Mouse (Mus musculus) hindbrain, embryonic 11.5 days (tissue): ENCODE measurements around the gene Il11. TPM values are rescaled to one million over a fixed set of nuclear protein-coding genes. Genes with fewer than 3 reads are reported as not detected.
A peak's percentile ranks its signal among the peaks of the same experiment; 100 is the strongest.

ENCODE experiments used
- ATAC-seq: fragments of 200-750 bp; cut with Nextera tagmentation; 2 replicates; pipeline ENCODE4 v1.8.0; 2017; ENCODE audit warnings: mild to moderate bottlenecking, moderate TSS enrichment, moderate library complexity; ENCODE audit not compliant: low FRiP score
- DNase-seq: peaks from one replicate; pipeline ENCODE4 v3.0.0-alpha.2; 2015; ENCODE audit warnings: low spot score
- H3K27ac ChIP-seq: fragments of 300-500 bp; sonication (generic); 2 replicates; pipeline ENCODE4 v1.5.1; 2014; ENCODE audit warnings: mild to moderate bottlenecking, low read depth, low read length
- H3K27me3 ChIP-seq: fragments of 300-500 bp; sonication (generic); 2 replicates; pipeline ENCODE4 v1.6.1; 2014; ENCODE audit warnings: mild to moderate bottlenecking, low read length, moderate library complexity, mixed read lengths; ENCODE audit not compliant: control insufficient read depth, insufficient read depth
- H3K36me3 ChIP-seq: fragments of 300-500 bp; sonication (generic); 2 replicates; pipeline ENCODE4 v1.6.1; 2014; ENCODE audit warnings: mild to moderate bottlenecking, low read length, moderate library complexity, mixed read lengths; ENCODE audit not compliant: control insufficient read depth, insufficient read depth
- H3K4me1 ChIP-seq: fragments of 300-500 bp; sonication (generic); replicated peaks from 2 replicates; pipeline ENCODE4 v1.6.1; 2014; ENCODE audit warnings: low read length, mixed read lengths; ENCODE audit not compliant: control insufficient read depth, insufficient read depth
- H3K4me2 ChIP-seq: fragments of 300-500 bp; sonication (generic); replicated peaks from 2 replicates; pipeline ENCODE4 v1.6.1; 2014; ENCODE audit warnings: mild to moderate bottlenecking, low read depth, low read length
- H3K4me3 ChIP-seq: fragments of 300-500 bp; sonication (generic); 2 replicates; pipeline ENCODE4 v1.5.1; 2014; ENCODE audit warnings: low read depth, low read length
- H3K9ac ChIP-seq: fragments of 300-500 bp; sonication (generic); 2 replicates; pipeline ENCODE4 v1.6.1; 2014; ENCODE audit warnings: low read depth, low read length
- H3K9me3 ChIP-seq: fragments of 300-500 bp; sonication (generic); 2 replicates; pipeline ENCODE4 v1.6.1; 2016; ENCODE audit warnings: low read length; ENCODE audit not compliant: control insufficient read depth
- WGBS: fragments of 180-500 bp; shearing (Covaris S2); extraction: QIAGEN DNeasy Blood & Tissue Kit; methylation state at CpG from one replicate; pipeline ENCODE4 v1.1.7; 2014; 5-methylcytosine and 5-hydroxymethylcytosine counted together
- polyA plus RNA-seq: library from polyadenylated mRNA; unstranded; fragments of >200 nt; fragmentation: Nextera tagmentation; extraction: Ambion mirVana; gene quantifications from 2 replicates; pipeline ENCODE4 v1.2.1, GENCODE M21; 2014

Gene Il11
- polyA plus RNA-seq, 1 experiment from 2014 or later = 0.08 TPM

DNA sequence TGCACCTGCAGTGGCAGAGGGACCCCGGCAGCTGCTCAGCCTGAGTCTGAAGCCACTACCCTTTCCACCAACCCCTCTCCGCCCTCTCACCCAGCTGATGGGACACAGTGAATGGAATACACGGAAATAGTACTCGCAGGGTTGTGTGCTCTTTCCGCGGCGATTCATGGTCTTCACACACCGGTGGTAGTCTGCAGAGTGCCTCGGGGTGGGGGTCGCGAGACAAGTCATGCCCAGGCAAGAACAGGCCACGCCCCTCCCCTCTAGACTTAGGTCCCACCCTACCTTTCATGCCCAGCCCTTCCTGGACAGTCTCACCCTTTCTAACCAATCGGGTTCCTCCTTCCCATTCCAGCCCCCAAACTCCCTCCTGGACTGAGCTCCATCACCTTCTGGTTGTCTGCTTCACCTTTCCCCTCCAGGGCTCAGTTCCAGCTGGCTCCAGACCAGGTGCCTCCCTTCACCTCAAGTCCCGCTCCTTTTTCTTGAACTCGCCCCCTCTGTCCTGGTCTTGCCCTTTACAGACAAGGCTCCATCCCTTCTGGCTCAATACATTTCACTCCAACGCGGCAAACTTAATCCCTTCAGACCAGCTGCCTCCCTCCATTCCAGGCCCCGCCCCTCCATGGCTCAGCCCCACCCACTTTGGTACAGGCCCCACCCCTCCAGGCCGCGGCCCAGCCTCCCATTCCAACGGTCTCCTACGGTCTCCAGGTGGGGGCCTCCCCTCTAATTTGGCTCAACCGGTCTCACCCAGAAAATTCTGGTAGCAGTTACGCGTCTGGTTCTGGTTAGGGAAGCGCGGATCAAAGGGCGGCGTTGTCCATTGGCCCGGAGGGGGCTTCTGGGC lies 30.5 kb downstream of the Il11 start:
- Histone ChIP-seq H3K27me3 (no peaks in the 10 kb centered on the region), H3K4me3 (peak overlapping the region; percentile 24), H3K36me3 (no peaks in the 10 kb centered on the region), H3K9ac (peak overlapping the region; percentile 5; the same call in 1 of the 2 replicates), H3K9me3 (no peaks in the 10 kb centered on the region), H3K4me1 (0 out of 2 replicates have a peak, but pooled peaks cover 5% of the 10 kb centered on the region), H3K4me2 (peak overlapping the region; percentile 29), H3K27ac (no peak overlapping the region)
- WGBS = 4% methylated on average over 30 of the region's 30 CpGs
- peak; percentile 78 for ATAC-seq
- peak; percentile 65 for DNase-seq

DNA sequence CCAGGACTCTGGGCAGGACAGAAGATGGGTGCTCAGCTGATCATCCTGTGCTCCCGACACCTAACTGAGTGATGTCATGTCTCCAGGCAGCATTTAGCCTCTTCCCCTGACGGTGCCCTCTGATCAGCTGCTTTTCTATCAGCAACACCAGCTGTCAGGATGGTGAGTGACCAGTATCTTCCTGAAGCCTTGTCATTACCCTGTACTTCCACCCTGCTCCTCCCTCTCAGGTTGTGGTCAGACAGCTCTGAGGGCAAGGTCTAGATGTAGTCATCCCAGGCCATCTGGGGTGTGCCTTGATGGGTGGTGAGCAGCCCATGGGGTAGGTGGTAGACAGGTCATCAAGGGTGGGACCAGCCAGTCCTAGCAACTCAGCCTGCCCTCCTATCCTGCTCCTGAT lies 33.5 kb downstream of the Il11 start:
- Histone ChIP-seq H3K9me3 (no peaks in the 10 kb centered on the region), H3K9ac (no peak overlapping the region), H3K27ac (no peak overlapping the region), H3K27me3 (no peaks in the 10 kb centered on the region), H3K4me3 (no peak overlapping the region), H3K4me1 (0 out of 2 replicates have a peak, but pooled peaks cover 5% of the 10 kb centered on the region), H3K36me3 (peaks cover 3% of the 10 kb centered on the region; the same call in 1 of the 2 replicates), H3K4me2 (no peak overlapping the region)
- ATAC-seq = no peak
- no peak for DNase-seq
- 82% methylated on average over 2 of the region's 2 CpGs for WGBS

DNA sequence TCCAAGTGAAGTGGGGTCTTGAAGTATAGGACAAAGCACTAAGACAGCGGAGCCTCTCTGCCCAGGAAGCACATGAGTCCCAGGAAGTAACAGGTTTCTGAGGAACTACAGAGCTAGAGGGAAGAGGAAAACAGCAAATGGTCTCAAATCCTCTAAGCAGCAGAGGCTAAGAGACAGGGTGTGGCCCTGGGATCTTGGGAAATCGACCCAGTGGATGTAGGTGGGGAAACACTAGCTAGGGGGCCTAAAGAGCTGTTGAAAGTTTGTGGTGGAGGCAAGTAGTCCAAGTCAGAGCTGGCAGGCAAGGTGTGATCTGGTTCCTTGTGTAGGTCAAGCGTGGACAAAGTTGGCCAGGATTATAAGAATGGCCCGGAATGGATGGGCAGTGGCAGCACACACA lies 34.3 kb downstream of the Il11 start:
- no peak for DNase-seq
- Histone ChIP-seq H3K27me3 (no peaks in the 10 kb centered on the region), H3K9ac (no peak overlapping the region), H3K36me3 (peaks cover 3% of the 10 kb centered on the region; the same call in 1 of the 2 replicates), H3K4me3 (no peak overlapping the region), H3K27ac (no peak overlapping the region), H3K9me3 (no peaks in the 10 kb centered on the region), H3K4me2 (no peak overlapping the region), H3K4me1 (0 out of 2 replicates have a peak, but pooled peaks cover 5% of the 10 kb centered on the region)
- no peak for ATAC-seq
- 82% methylated on average over 4 of the region's 4 CpGs for WGBS

DNA sequence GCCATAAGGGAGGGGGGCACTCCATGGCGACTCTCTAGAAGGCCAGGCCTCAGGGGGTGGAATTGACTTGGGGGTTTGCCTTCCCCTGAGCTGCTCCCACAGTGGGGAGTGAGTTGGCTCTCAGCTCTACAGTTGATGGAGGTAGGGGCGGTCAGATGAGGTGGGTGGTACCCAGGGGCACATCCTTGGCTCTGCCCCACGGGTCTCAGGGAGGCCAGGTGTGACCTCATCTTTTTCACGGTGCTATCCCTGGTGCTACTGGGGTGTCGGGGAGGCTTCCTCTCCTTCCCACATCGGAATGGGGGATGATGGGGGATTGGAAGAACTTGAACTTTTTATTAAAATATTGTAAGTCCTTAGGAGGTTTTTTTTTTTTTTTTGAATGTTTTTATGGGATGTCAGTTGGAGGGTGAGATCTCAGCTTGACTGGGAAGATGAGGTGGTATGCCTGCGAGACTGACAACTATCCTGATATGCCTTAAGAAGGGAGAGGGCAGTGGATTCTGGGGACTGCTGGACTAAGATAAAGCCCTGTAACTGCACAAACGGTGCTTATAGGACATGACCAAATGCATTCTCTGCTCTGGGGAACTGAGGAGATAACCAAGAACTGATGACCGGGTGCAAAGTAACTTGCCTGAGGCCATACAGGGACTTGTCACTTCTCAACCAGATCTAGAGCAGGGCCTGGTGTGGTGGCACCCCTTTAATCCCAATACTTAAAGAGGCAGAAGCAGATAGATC lies 35.3 kb downstream of the Il11 start:
- 67% methylated on average over 9 of the region's 9 CpGs for WGBS
- Histone ChIP-seq H3K4me1 (0 out of 2 replicates have a peak, but pooled peaks cover 5% of the 10 kb centered on the region), H3K27me3 (no peaks in the 10 kb centered on the region), H3K9ac (no peak overlapping the region), H3K36me3 (peaks cover 3% of the 10 kb centered on the region; the same call in 1 of the 2 replicates), H3K27ac (no peak overlapping the region), H3K4me3 (no peak overlapping the region), H3K9me3 (no peaks in the 10 kb centered on the region), H3K4me2 (no peak overlapping the region)
- DNase-seq = no peak
- ATAC-seq = no peak

DNA sequence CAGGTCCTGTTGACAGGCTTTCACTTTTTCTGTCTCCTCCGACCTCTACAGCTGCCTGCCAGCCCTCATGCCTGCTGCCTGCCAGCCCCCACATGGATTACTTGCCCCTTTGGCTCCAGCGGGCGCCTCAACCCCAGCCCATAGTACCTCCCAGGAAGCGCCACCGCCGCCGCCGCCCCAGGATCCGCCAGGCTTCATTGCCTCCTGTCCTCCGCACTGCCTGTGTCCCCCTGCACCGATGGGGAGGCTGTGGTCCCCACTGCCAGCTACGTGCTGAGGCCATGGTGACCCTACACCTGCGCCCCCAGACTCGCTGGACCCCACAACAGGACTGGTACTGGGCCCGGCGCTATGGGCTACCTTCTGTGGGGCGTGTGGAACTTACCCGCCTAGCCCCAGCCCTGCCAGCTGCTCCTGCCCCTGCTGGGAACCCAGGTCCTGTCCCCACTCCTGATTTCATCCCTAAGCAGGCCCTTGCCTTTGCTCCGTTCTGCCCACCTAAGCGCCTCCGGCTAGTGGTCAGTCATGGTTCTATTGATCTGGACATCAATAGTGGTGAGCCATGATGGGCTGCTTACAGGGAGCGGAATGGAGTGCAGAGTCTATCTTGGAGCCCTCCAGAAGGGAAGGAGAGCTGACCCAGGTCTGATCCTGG lies 36.2 kb downstream of the Il11 start:
- peaks cover 3% of the 10 kb centered on the region; the same call in 1 of the 2 replicates for H3K36me3 ChIP-seq
- ATAC-seq = no peak
- H3K4me1 ChIP-seq = peaks cover 6% of the 10 kb centered on the region; the same call in 1 of the 2 replicates
- no peaks in the 10 kb centered on the region for H3K27me3 ChIP-seq
- H3K27ac ChIP-seq = no peak overlapping the region
- WGBS = 85% methylated on average over 22 of the region's 22 CpGs
- H3K9ac ChIP-seq = no peak overlapping the region
- no peak overlapping the region for H3K4me2 ChIP-seq
- H3K9me3 ChIP-seq = no peaks in the 10 kb centered on the region
- DNase-seq = no peak
- H3K4me3 ChIP-seq = no peak overlapping the region

DNA sequence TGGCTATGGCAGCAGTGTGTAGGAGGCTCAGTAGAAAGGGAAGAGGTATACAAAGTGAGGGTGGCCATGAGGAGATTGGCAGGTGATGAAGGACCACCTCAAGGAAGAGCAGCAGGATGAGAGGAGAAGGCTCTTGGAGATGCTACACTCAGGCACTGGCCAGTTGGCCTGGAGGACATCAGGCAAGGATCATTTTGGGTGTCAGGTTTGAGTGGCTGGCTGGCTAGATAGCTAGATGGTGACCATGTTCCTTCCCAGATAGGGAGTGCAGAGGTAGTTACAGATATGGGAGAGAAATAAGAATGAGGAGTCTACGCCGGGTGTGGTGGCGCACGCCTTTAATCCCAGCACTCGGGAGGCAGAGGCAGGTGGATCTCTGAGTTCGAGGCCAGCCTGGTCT lies 37.8 kb downstream of the Il11 start:
- no peak overlapping the region for H3K4me2 ChIP-seq
- no peak overlapping the region for H3K4me3 ChIP-seq
- H3K27me3 ChIP-seq = no peaks in the 10 kb centered on the region
- ATAC-seq (no peak), DNase-seq (no peak)
- no peaks in the 10 kb centered on the region for H3K9me3 ChIP-seq
- peaks cover 3% of the 10 kb centered on the region; the same call in 1 of the 2 replicates for H3K36me3 ChIP-seq
- H3K9ac ChIP-seq = no peak overlapping the region
- WGBS = 95% methylated on average over 5 of the region's 6 CpGs
- H3K27ac ChIP-seq = no peak overlapping the region
- H3K4me1 ChIP-seq = peaks cover 12% of the 10 kb centered on the region

DNA sequence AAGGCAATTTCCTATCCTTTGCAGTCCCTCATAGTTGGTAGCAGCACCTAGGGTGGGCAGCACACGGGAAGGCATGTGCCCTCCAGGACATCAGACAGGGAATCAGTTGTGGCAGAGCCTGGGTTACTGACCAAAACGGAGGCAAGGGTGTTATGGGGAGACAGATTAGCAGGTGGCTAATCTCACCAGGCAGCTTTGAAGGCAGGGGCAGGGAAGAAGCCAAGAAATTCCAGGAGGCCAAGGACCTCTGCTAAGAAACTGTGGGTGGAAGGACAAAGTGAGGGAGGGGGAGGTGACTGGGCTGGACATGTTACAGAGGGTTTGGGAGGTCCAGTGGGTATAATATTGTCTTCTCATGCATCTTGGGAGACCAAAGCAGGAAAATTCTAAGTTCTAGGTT lies 39.3 kb downstream of the Il11 start:
- no peaks in the 10 kb centered on the region for H3K27me3 ChIP-seq
- H3K4me2 ChIP-seq = no peak overlapping the region
- H3K36me3 ChIP-seq = peaks cover 3% of the 10 kb centered on the region; the same call in 1 of the 2 replicates
- H3K9ac ChIP-seq = no peak overlapping the region
- H3K4me3 ChIP-seq = no peak overlapping the region
- peaks cover 12% of the 10 kb centered on the region for H3K4me1 ChIP-seq
- WGBS = 85% methylated on average over 2 of the region's 2 CpGs
- DNase-seq (no peak), ATAC-seq (no peak)
- no peaks in the 10 kb centered on the region for H3K9me3 ChIP-seq
- H3K27ac ChIP-seq = no peak overlapping the region

DNA sequence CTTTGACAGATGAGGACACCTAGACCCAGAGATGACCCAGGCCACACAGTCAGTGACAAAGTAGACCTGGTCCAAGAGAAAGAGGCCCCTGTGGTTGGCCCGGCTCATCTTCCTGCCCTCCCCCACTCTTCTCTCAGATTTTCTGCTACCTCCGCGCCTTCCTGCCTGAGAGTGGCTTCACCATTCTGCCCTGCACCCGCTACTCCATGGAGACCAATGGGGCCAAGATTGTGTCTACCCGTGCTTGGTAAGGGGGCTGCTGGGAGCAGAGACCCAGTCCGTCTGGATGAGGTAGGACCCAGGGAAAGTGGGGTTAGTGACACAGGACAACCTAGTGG lies 40.2 kb downstream of the Il11 start:
- no peaks in the 10 kb centered on the region for H3K27me3 ChIP-seq
- ATAC-seq (no peak), DNase-seq (no peak)
- H3K36me3 ChIP-seq = peaks cover 3% of the 10 kb centered on the region; the same call in 1 of the 2 replicates
- H3K4me2 ChIP-seq = no peak overlapping the region
- H3K4me1 ChIP-seq = peaks cover 12% of the 10 kb centered on the region
- H3K4me3 ChIP-seq = no peak overlapping the region
- H3K9ac ChIP-seq = no peak overlapping the region
- no peaks in the 10 kb centered on the region for H3K9me3 ChIP-seq
- 0 out of 2 replicates have a peak overlapping the region, but pooled peaks have one; percentile 20 for H3K27ac ChIP-seq
- 89% methylated on average over 6 of the region's 6 CpGs for WGBS
